Mouse (Mus musculus): Measurements from ENCODE around the gene Tob2.
A peak's percentile ranks its signal among the peaks of the same experiment; 100 is the strongest.

Tob2 gene

DNA sequence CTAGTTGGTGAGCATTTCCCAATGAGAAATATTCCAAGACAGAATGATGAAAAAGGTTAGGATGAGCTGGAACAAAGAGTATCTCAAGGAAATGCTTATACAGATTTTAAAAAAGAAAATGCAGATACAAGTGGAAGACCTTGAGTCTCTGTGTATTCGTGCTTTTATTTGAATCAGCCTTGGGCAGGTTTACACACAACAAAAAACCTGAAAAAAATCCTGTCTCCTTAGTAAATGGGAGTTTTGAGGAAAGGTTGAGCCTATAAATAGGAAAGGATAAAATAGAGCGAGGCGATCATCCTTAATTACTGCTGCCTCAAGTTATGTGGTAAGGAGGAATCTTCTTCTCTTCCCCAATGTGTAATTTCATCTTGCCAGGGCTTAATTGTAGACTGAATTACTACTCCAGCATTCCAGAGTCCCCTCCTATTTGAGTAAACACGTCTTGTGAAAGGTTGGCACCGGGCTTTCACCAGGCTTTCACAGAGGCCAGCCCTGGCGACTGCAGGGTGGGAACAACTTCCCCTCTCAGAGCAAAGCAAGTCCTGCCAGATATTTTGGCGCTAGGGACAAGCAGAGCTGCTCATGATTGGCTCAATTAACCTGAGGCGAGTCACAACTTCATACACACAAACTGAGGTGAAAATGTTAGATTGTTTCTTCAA, 2.0 kb upstream of the Tob2 start:
- no peak for DNase-seq (ENCODE audit: low spot score in 2 of 2)

- peak; percentile 65 to 69 for DNase-seq (ENCODE audit: low spot score in 2 of 2)
These were observed 997 bp upstream of the Tob2 start for GRCm38 (mm10) chr15:81859330-81860255.

DNA sequence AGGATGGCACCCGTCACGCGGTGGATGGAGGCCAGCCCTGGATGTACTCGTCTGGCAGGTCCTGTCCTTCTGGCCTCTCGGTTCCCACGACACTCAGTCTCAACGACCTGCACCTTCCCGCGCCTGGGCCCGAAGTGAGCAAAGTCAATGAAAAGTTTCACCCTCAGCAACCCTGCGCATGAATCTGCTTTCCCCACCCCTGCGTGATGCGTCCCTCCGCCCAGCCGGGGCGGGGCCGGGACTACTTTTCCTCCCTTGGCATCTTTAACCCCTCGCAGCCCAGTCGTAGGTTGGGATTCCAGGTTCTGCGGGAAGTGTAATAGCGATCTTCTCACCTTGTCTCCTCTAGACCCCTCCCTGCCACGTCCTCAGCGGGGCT, 469 bp downstream of the Tob2 start:
- peak; percentile 90 to 93 for DNase-seq (ENCODE audit: low spot score in 2 of 2)

DNA sequence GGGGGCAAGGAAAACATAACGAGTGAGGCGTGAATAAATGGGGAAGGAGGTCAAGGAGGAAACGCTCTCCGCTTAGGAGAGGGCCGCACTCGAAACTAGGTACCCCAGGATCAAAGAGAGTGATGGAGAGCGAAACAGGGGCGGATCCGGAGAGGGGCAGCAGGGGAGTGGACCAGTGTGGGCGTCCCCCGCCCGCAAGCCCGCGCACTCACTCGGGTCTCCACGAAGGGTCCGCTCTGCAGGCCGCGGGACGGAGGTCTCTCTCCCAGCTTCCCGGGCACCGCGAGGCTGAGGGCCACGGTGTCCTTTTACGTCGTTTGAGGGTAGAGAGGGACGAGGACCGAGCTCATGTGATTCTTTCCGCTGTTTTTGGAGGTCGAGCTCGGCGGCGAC, 876 bp downstream of the Tob2 start:
- peak in 1 of 2 experiments; percentile 53 for DNase-seq (ENCODE audit: low spot score in 2 of 2)

DNA sequence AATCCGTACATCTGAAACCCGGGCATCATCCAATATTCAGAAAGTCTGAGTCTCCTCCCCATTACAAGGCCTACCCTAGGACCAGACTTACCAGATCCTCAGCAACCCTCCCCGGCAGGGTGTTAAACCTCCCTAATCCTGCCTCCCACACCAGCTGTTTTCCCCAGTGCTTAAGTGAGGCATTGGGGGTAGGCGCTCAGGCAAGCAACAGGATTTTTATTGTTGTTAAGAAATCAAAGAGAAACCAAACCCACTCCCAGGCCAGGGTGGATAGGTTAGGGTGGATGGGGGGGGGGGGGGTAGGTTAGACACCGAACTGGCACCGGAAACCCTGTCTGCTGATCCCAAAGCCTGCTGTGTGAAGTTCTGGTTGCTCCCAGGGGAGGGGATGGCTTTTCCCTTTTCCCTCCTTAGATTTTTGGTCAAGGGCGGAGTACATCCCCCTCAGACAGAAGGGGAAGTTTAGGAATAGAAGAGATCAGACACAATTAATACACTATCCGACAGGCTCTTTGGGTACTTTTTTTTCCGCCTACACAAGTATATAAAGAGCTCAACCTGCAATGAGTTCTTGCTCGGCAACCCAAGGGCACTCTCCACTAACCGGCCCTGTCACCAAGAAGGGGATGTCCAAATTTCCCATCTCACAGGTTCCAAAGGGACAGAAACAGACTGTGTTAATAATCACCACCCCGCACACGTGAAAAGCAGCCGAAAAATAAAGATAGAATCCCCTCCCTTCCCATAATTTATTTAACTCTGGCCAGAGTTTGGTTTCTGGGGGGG, 1.5 kb downstream of the Tob2 start:
- DNase-seq (ENCODE audit: low spot score in 2 of 2) = no peak

DNA sequence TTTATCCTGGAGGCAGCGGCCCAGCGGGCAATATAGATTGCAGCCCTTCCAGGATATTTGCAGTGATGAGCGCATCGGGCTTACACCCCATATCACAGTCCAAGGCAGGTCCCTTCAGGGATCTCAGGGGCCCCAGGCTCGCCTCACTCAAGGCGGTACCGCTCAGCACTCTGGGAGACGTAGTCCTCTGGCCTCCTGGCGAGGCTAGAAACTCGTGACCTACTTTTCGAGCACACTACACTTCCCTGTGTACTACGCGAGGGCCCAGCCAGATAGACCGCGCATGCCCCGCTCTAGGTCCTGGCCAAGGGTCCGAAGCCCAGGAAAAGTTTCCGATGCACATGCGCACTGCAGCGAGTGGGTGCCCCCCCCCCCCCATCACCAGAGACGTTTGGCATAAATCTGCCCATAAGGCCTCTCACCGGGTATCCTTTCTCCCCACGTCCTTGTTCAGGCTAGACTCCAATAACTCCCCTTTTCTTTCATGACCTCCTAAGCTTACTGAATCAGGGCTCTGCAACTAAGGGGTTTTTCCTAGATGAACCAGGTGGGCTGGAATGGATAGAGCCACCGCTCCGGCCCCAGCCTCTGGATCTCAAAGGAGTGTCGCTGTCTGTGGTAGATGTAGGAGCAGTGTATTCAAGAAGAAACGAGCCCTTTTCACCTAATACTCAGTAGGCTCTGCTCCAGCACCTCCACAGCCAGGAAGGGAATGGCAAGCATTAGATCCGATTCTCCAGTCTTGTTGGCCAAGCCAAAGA, 2.4 kb downstream of the Tob2 start:
- peak; percentile 77 to 80 for DNase-seq (ENCODE audit: low spot score in 2 of 2)

DNA sequence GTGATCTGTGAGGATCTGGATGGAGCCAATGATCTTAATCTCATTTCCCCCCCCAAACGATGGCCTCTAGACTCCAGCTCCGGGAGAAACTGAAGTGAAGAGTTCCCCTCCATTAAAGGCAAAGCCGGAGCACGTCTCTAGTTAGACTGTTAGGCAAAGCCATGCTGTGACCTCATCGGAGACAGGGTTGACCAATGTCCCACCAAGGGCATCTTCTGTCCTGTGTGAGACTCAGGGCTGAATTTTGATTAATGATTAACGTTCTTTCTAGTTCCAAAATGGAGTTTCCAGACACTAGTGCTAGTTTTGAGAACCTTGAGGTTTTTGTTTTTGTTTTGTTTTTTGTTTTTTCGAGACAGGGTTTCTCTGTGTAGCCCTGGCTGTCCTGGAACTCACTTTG, 5.5 kb downstream of the Tob2 start:
- no peak for DNase-seq (ENCODE audit: low spot score in 2 of 2)

DNA sequence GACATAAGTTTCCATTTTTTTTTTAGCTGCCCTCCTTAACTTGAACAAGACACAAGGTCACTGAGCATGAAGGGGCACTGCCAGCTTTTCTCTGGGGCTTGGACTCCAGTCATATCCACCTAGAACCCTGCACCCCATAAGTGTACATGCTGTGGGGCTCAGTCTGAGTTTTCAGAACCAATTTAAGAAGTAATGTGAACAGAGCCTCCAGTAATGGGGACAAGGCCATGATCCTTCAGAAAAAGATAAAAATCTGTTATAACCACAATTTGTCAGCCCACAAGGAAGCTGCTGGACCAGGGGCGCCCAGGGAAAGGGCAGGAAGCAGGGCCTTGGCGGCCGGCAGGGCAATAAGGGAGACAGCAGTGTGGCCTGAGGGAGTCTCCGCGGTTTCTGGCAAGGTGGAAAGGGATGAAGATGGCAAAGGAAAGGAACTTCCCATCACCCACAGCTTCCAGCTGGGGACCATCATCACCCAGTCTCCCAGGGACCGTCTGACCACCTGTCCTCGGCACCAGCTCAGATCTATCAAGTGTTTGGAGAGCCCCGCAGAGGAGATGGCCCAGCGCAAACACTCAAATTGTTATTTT, 6.1 kb downstream of the Tob2 start:
- no peak for DNase-seq (ENCODE audit: low spot score in 2 of 2)

- no peak for DNase-seq (ENCODE audit: low spot score in 2 of 2)
These were observed 7.2 kb downstream of the Tob2 start for GRCm38 (mm10) chr15:81851375-81851774.

DNA sequence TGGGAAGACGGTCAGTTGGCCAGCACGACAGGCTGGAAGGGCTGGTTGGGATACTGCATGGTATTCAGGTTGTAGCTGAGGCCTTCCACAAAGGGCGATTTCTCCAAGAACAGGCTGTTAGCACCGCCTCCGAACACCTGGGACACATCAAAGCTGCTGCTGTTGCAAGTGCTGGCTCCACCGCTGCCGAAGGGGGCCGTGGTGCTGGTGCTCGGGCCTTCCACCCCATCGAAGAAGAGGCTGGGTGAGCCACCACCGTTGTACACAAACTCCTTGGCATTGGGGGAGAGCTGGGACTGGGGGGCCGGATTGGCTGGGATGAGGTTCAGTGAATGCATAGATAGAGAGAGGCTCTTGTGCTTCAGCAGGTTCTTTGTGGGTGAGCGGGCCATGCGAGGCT, 7.9 kb downstream of the Tob2 start:
- no peak for DNase-seq (ENCODE audit: low spot score in 2 of 2)

DNA sequence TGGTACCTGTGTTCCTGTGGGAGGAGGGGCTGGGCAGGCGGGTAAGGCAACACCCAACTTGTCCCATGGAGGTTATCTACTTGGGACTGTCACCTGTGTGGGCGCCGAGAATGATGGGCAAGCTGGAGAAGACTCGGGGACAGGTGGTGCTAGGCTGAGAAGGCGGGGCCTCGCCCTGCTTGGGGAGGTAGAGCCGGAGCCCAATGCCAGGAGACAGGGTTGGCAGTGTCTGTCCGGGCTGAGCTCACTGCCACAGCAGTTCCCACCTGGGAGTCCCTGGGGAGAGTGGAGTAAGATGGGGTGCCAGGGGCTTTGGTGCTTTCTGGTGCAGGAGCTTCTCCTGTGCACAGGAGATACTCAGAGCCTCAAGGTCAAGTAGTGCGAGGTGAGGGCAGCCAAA, 9.5 kb downstream of the Tob2 start:
- no peak for DNase-seq (ENCODE audit: low spot score in 2 of 2)

GRCm38 (mm10) chr15:81848301-81848700, 10.3 kb downstream of the Tob2 start:
- DNase-seq (ENCODE audit: low spot score in 2 of 2) = no peak

- no peak for DNase-seq (ENCODE audit: low spot score in 2 of 2)
These were observed 10.7 kb downstream of the Tob2 start for GRCm38 (mm10) chr15:81847861-81848260.

DNA sequence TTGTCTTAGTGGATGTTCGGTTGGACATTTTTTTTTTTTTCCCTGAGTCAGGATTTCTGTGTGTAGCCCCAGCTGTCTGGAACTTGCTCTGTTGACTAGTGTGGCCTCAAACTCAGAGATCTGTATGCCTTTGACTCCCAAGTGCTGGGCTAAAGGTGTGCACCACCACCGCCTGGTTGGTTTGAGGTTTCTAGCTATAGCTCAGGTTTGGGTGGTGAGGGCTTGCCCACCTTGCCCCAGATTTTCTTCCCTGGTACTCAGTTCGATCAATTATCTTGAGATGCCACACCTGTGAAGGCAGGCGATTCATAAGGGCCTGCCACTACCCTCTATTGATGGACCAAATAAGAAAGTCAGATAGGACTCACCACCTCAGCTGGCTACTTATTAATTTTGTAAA, 11.4 kb downstream of the Tob2 start:
- DNase-seq (ENCODE audit: low spot score in 2 of 2) = no peak

DNA sequence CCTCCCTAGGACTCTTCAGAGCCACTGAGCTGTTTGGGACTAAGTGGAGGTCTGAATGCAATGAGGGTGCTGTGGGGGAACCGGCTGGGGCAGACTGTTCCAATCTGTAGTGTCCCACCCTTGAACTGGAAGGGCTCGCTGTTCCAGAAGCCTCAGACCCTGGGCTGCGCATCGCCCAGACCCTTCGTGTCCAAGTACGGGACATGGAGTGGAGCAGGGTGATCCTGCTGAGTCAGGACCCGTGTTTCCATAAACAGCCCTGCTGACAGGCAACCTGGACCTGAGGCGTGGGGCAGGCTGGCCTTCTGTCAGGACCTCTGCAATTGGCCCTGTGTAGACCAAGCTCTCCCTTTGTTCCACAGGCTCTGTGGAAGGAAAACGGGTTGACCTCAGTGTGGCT, 11.8 kb downstream of the Tob2 start:
- no peak for DNase-seq (ENCODE audit: low spot score in 2 of 2)

- DNase-seq (ENCODE audit: low spot score in 2 of 2) = peak in 1 of 2 experiments; percentile 48
These were observed 12.9 kb downstream of the Tob2 start for GRCm38 (mm10) chr15:81845724-81846123.

- DNase-seq (ENCODE audit: low spot score in 2 of 2) = no peak
These were observed 13.5 kb downstream of the Tob2 start for GRCm38 (mm10) chr15:81845033-81845625.

- DNase-seq (ENCODE audit: low spot score in 2 of 2) = no peak
These were observed 16.3 kb downstream of the Tob2 start for GRCm38 (mm10) chr15:81842275-81842674.

DNA sequence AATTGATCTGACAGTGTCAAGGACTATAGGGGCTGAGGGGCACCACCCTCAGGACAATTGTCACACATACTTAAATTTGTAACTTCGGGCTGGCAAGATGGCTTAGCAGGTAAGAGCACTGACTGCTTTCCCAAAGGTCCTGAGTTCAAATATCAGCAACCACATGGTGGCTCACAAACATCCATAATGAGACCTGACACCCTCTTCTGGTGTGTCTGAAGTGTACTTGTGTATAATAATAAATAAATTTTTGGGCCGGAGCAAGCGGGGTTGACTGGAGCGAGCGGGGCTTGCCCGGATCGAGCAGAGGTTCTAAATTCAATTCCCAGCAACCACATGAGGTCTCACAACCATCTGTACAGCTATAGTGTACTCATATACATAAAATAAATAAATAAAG, 18.3 kb downstream of the Tob2 start:
- no peak for DNase-seq (ENCODE audit: low spot score in 2 of 2)

- DNase-seq (ENCODE audit: low spot score in 2 of 2) = peak; percentile 70 to 75
These were observed 19.0 kb downstream of the Tob2 start for GRCm38 (mm10) chr15:81839634-81840033.
